Mouse (Mus musculus) embryo, embryonic 9.5 days (tissue): ENCODE measurements around the gene Abca8a.

ENCODE experiments used
- DNase-seq: peaks from one replicate; pipeline ENCODE4 v3.0.0-alpha.2; 2017; ENCODE audit errors: extremely low spot score

Gene Abca8a

GRCm38 (mm10) chr11:109987460-109988072, 108.2 kb downstream of the Abca8a start:
- peak; percentile 9 for DNase-seq

GRCm38 (mm10) chr11:109981872-109982271, 113.9 kb downstream of the Abca8a start:
- no peak for DNase-seq
